Mouse (Mus musculus): ENCODE results near the gene Rala. TPM values are rescaled to one million over a fixed set of nuclear protein-coding genes. Genes with fewer than 3 reads are reported as not detected.

The Rala gene
- polyA plus RNA-seq, 1 experiment from 2014 or later, result 111 TPM

- Histone ChIP-seq H3K27me3 (replicated peaks; ENCODE audit: insufficient read depth, low read length) (no peaks in the 10 kb centered on the region), H3K9ac (replicated peaks; ENCODE audit: low read depth) (no peak overlapping the region), H3K4me3 (ENCODE audit: low read depth, low read length) (no peak overlapping the region), H3K4me2 (replicated peaks; ENCODE audit: low read depth, low read length) (no peak overlapping the region), H3K27ac (ENCODE audit: low read length) (no peak overlapping the region), H3K36me3 (ENCODE audit: insufficient read depth, low read length) (no peaks in the 10 kb centered on the region), H3K9me3 (ENCODE audit: low read length) (no peaks in the 10 kb centered on the region), H3K4me1 (ENCODE audit: insufficient read depth, low read depth, low read length) (no peaks in the 10 kb centered on the region)
- WGBS, result 78% methylated on average over 5 of the region's 5 CpGs
- TF ChIP-seq CTCF (IDR thresholded peaks at IDR 0.05) (no peak), EP300 (IDR thresholded peaks at IDR 0.05) (no peak)
- DNase-seq (ENCODE audit: low spot score) (no peak), ATAC-seq (no peak)
Observed at GRCm38 (mm10) chr13:17839137-17839536, 104.9 kb downstream of the Rala start.

GRCm38 (mm10) chr13:17838484-17838851, 105.6 kb downstream of the Rala start:
- no peaks in the 10 kb centered on the region for H3K36me3 ChIP-seq (ENCODE audit: insufficient read depth, low read length)
- TF ChIP-seq EP300 (IDR thresholded peaks at IDR 0.05) (no peak), CTCF (IDR thresholded peaks at IDR 0.05) (peak; percentile 77)
- no peak overlapping the region for H3K4me3 ChIP-seq (ENCODE audit: low read depth, low read length)
- H3K9ac ChIP-seq (replicated peaks; ENCODE audit: low read depth), result no peak overlapping the region
- H3K4me1 ChIP-seq (ENCODE audit: insufficient read depth, low read depth, low read length), result no peaks in the 10 kb centered on the region
- DNase-seq (ENCODE audit: low spot score), result peak; percentile 89
- WGBS, result 29% methylated on average over 4 of the region's 4 CpGs
- peak; percentile 61 for ATAC-seq
- no peak overlapping the region for H3K4me2 ChIP-seq (replicated peaks; ENCODE audit: low read depth, low read length)
- no peaks in the 10 kb centered on the region for H3K9me3 ChIP-seq (ENCODE audit: low read length)
- H3K27me3 ChIP-seq (replicated peaks; ENCODE audit: insufficient read depth, low read length), result no peaks in the 10 kb centered on the region
- no peak overlapping the region for H3K27ac ChIP-seq (ENCODE audit: low read length)

GRCm38 (mm10) chr13:17837610-17838483, 106.2 kb downstream of the Rala start:
- Histone ChIP-seq H3K9ac (replicated peaks; ENCODE audit: low read depth) (no peak overlapping the region), H3K27ac (ENCODE audit: low read length) (no peak overlapping the region), H3K4me3 (ENCODE audit: low read depth, low read length) (no peak overlapping the region), H3K36me3 (ENCODE audit: insufficient read depth, low read length) (no peaks in the 10 kb centered on the region), H3K27me3 (replicated peaks; ENCODE audit: insufficient read depth, low read length) (no peaks in the 10 kb centered on the region), H3K9me3 (ENCODE audit: low read length) (no peaks in the 10 kb centered on the region), H3K4me1 (ENCODE audit: insufficient read depth, low read depth, low read length) (no peaks in the 10 kb centered on the region), H3K4me2 (replicated peaks; ENCODE audit: low read depth, low read length) (no peak overlapping the region)
- peak; percentile 49 for ATAC-seq
- peak; percentile 78 for DNase-seq (ENCODE audit: low spot score)
- WGBS, result 32% methylated on average over 16 of the region's 16 CpGs
- TF ChIP-seq CTCF (IDR thresholded peaks at IDR 0.05) (peak; percentile 82), EP300 (IDR thresholded peaks at IDR 0.05) (no peak)

- H3K9ac ChIP-seq (replicated peaks; ENCODE audit: low read depth), result no peak overlapping the region
- no peaks in the 10 kb centered on the region for H3K36me3 ChIP-seq (ENCODE audit: insufficient read depth, low read length)
- DNase-seq (ENCODE audit: low spot score), result no peak
- TF ChIP-seq EP300 (IDR thresholded peaks at IDR 0.05), result no peak
- TF ChIP-seq CTCF (IDR thresholded peaks at IDR 0.05), result no peak
- no peaks in the 10 kb centered on the region for H3K27me3 ChIP-seq (replicated peaks; ENCODE audit: insufficient read depth, low read length)
- 58% methylated on average over 7 of the region's 7 CpGs for WGBS
- H3K27ac ChIP-seq (ENCODE audit: low read length), result no peak overlapping the region
- no peaks in the 10 kb centered on the region for H3K4me1 ChIP-seq (ENCODE audit: insufficient read depth, low read depth, low read length)
- no peak for ATAC-seq
- H3K4me3 ChIP-seq (ENCODE audit: low read depth, low read length), result no peak overlapping the region
- no peaks in the 10 kb centered on the region for H3K9me3 ChIP-seq (ENCODE audit: low read length)
- H3K4me2 ChIP-seq (replicated peaks; ENCODE audit: low read depth, low read length), result no peak overlapping the region
Observed at GRCm38 (mm10) chr13:17836808-17837207, 107.2 kb downstream of the Rala start.

GRCm38 (mm10) chr13:17832940-17833339, 111.1 kb downstream of the Rala start:
- Histone ChIP-seq H3K27me3 (replicated peaks; ENCODE audit: insufficient read depth, low read length) (no peaks in the 10 kb centered on the region), H3K4me3 (ENCODE audit: low read depth, low read length) (no peak overlapping the region), H3K9ac (replicated peaks; ENCODE audit: low read depth) (no peak overlapping the region), H3K9me3 (ENCODE audit: low read length) (no peaks in the 10 kb centered on the region), H3K36me3 (ENCODE audit: insufficient read depth, low read length) (no peaks in the 10 kb centered on the region), H3K4me2 (replicated peaks; ENCODE audit: low read depth, low read length) (no peak overlapping the region), H3K4me1 (ENCODE audit: insufficient read depth, low read depth, low read length) (no peaks in the 10 kb centered on the region), H3K27ac (ENCODE audit: low read length) (no peak overlapping the region)
- DNase-seq (ENCODE audit: low spot score), result no peak
- TF ChIP-seq CTCF (IDR thresholded peaks at IDR 0.05) (no peak), EP300 (IDR thresholded peaks at IDR 0.05) (no peak)
- WGBS, result 71% methylated on average over 3 of the region's 3 CpGs
- ATAC-seq, result no peak

Other genes starting within 250 kb of the Rala start
- gene Mplkip, start 249.0 kb downstream of the Rala start, polyA plus RNA-seq (2015; fragmentation: Nextera tagmentation; extraction: Ambion mirVana), result 36.8 and 38.1 TPM in 2 replicates
- 8.7 and 9.3 TPM in 2 replicates for gene Sugct, start 248.7 kb downstream of the Rala start, polyA plus RNA-seq (2015; fragmentation: Nextera tagmentation; extraction: Ambion mirVana)
- 12.2 and 15.7 TPM in 2 replicates for gene Cdk13, start 139.1 kb downstream of the Rala start, polyA plus RNA-seq (2015; fragmentation: Nextera tagmentation; extraction: Ambion mirVana)
- 61.8 and 66.7 TPM in 2 replicates for gene Yae1d1, start 49.1 kb upstream of the Rala start, polyA plus RNA-seq (2015; fragmentation: Nextera tagmentation; extraction: Ambion mirVana)

All from lung, postnatal 0 days (tissue).